Mouse (Mus musculus) frontal cortex, postnatal 14 days (tissue): ENCODE measurements around the gene Rffl.
A peak's percentile ranks its signal among the peaks of the same experiment; 100 is the strongest.
"Not testable (repeated sequence)": the region's sequence is repeated elsewhere in the genome, so short reads cannot be mapped to it uniquely, and the experiment has no call there.

ENCODE experiments used
- DNase-seq, 2 experiments: peaks; one replicate each; pipeline ENCODE4 v3.0.0; 2022; ENCODE audit warnings: low spot score in 2 of 2

Rffl gene

DNA sequence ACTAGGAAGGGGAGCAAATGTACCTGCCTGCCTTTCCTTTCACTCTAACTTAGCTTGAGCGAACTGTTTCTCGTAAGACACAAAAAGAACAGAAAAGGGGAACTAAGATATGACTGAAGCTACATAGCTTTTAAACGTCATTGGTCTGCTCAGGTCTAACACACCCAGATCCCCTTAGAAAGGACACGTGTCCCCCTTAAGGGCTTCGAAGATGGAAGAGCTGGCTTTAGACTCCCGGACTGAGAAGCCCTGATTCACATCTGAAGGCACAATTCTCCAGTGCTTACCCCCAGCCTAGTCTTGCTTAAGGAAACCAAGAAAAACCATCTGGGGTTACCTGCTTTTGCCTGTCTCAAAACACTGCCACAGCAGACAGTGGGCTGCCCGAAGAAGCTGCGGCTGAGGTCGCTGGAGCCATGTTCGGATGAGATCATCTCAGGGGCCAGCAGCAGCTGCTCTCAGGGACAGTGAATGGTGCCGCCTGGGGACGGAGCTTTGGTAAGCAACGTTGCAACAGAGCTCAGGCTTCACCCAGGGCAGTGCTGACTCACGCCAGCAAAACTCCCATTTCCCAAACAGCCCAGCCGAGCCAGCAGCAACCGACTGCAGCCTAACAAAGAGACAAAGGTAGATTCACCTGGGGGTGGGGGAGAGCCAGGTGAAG is 25.5 kb downstream of the Rffl start:
- DNase-seq, result peak; percentile 21 to 25

DNA sequence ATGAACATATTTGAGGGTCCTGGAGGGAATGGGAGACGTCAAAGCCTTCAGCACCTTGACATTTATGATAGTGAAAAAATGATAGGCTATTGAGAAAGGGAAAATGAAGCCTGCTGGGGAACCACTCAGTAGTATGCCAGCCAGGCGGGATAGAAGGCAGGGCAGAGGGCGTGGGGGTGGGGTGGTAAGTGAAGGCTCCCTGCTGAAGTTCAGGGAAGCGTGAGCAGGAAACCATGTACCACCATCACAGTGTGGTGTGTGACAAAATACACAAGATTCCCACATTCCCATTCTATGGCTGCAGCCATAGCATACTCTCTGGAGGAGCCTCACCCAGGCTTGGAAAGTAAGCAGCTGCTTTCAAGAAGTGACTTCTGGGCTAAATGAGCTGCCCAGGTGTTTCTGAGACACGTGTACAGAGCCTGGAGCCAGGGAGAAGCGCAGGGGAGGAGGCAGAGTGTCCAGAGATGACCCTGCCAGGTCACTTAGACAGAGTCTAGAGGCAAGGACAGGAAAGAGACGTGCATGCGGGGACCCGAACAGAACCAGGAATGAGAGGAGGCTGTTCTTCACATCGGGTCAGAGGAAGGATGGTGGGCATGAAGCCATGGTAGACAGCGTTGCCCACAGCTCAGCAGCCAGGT is 26.1 kb downstream of the Rffl start:
- no peak for DNase-seq

DNA sequence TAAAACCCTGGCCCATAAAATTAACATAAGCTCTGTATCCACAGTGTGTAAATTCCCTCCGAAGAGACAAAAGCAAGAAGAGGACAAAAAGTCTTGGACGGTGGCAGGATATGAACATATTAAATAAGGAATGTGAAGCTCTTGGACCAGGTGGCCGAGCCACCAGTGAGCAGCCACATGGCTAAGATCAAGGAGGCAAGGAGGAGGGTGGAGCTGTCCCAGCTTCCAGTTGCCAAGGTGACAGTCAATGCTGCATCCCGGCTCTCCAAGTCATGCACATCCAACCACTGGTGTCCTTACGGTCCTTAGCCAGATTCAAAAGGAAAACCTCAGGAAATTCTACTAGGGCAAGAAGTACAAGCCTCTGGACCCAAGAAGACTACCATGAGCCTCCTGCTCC is 32.5 kb downstream of the Rffl start:
- no peak for DNase-seq

DNA sequence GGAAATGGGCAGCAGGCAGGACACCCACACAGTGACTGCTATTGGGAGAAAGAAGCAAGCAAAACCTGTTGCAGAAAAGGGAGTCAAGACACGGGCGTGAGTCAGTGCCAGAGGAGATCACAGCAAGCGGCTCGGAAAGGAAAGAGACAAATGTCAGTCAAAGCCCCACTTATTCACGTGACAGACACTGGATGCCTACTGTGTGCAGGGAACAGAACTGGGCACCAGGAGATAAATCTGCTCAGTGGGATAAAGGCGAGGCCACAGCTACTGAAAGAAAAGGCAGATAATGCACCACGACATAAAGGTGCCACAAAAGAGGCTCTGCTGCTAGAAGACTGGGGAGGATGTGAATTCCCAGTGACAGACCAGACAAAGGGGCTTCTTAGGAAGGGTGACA is 33.2 kb downstream of the Rffl start:
- no peak for DNase-seq

DNA sequence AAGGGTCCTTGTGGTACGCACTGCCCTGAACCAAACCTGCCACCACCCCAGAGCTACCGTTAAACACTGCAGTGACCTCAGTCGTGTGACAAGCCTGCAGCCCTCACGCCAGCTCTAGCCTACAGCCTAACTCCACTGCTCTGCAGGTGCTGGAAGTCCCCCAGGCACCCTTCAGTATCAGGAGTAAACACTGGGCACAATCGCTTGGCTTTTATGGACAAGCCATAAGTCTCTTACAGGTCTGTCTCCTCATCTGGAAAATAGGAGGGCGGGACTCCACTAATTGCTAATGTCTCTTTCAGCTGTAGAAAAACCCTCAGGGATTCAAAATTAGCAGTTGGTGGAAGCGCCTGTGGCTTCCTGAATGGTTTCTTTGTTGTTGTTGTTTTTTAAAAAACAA is 33.8 kb downstream of the Rffl start:
- DNase-seq, result no peak

DNA sequence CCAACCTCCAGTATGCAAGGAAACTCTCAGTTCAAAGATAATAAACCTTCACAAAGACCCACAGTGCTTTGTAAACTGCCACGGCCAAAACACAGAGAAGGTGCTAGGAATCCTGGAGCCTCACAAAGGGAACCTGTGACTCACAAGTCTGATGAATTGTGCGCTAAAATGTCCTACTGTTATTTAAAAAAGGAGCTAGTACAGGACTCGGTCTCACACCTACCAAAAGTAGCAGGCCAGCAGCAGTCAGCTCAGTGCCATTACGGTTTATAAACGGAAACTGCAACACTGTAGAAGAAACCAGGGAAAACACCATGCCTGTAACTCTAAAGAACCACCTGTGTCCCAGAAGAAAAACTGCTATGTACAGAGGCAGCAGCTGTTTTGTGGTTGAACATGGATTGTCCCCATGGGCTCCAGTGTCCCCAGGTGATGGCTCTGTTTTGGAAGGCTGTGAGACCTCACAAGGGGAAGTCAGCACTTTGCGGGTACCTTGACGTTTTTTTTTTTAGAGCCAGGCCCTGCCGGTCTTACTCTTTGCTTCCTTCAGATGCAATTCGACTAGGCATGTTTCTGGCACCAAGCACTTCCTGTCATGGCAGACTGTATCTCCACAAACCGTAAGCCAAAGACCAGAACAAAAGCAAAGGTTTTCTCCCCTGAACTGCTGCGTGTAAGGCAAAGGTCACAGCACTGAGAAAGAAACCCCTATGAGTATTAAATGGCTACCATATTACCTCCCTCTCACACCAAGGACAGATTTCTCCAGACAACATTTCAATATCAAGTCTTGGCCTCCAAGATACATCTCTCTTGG is 35.2 kb downstream of the Rffl start:
- DNase-seq, result no peak

DNA sequence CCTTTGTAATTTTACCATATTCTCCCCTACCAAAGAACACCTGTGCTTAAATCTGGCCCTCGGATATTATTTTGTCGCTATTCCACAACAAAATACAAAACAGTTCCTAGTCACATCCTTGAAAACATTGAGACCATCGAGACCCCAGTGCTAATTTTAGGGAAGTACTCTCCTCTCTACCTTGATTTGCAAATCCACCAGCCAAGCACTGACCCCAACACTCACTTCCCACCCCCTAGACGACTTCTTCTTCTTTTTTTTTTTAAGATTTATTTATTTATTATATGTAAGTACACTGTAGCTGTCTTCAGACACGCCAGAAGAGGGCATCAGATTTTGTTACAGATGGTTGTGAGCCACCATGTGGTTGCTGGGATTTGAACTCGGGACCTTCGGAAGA is 36.7 kb downstream of the Rffl start:
- not testable (repeated sequence) for DNase-seq

DNA sequence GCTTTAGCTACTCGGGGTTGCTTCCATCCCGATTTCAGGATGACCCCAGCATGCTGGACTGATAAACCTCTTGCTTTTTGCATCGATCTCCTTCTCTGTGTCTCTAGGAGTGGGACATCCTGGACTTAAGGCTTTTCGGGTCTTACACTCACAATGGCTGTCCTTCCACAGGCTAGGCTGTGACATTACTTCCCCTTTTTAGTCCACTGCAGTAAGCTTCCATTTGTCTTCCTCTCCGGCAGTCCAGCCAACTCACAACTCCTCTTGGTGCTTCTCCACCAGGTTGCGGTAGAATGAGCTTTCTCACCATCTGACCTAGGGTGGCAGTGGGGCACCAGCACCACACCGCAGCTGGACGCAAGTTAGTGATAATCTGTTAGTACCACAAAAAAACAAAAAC is 37.1 kb downstream of the Rffl start:
- DNase-seq, result no peak

DNA sequence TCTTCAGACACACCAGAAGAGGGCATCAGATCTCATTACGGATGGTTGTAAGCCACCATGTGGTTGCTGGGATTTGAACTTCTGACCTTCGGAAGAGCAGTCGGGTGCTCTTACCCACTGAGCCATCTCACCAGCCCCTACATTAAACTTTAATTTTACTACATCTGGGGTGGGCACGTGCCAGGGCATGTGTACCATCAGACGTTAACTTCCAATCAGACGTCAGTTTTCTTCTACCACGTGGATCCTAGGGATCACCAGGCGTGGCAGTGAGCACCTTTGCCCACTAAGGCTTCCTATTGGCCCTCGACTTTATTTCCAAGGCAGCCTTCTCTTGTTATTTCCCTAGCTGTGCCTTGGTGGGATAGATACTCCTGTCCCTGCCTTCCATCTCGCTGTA is 38.6 kb downstream of the Rffl start:
- DNase-seq, result not testable (repeated sequence)

DNA sequence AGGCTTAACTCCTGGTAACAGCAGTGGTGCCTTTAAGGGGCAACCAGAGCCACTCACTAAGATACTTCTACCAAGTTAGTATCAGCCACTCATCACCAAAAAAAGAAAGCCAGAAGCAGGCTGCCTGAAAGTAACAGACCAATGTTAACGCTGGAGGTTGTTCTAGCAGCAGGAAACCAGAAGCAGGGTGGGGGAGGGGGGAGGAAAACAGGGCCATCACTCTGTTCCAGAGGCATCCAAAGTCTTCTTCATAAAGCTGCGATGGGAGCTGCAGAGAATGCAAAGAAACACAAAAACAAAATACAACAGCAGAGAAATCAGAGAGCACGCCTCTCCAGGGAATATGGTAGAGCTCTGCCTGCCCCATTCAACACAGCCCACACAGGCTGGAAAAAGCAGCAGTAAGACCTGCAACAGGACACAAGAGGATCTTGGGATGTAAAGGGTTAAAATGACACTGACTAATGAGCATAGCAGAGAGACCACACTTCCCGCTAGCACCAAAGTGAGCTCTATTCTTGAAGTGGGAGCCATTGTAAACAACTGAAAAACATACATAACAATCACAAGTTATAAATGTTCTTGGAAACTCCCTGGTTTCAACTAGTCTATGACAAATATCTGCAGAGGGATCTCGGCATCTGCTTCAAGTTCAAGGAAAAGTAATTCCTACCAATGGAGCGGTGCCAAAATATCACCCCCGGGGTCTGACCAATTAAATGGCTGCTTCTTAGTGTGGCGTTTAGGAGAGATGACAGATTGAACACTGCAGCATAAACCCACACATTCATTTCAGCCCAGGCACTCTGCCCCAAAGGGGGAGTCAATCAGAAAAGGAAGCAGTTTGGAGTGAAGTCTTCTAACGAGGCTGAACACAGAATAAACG is 39.8 kb downstream of the Rffl start:
- DNase-seq, result no peak

DNA sequence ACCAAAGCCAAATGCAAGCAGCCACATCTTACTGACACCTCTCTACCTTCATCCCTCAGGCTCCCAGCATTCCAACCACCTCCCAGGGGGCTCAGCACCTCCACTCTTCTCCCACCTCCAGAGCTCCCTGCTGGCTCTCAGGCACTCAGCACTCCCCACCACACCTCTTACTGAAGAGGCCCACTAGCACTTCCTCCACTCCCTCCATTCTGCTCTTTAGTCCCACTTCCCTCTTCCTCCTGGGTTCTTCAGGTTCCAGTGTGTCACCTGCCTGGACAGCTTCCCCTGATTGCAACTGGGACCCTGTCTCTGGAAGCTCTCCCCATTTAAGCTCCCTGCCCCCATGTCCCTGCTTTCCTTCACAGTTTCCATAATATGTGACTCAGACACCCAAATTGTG is 44.2 kb downstream of the Rffl start:
- no peak for DNase-seq

DNA sequence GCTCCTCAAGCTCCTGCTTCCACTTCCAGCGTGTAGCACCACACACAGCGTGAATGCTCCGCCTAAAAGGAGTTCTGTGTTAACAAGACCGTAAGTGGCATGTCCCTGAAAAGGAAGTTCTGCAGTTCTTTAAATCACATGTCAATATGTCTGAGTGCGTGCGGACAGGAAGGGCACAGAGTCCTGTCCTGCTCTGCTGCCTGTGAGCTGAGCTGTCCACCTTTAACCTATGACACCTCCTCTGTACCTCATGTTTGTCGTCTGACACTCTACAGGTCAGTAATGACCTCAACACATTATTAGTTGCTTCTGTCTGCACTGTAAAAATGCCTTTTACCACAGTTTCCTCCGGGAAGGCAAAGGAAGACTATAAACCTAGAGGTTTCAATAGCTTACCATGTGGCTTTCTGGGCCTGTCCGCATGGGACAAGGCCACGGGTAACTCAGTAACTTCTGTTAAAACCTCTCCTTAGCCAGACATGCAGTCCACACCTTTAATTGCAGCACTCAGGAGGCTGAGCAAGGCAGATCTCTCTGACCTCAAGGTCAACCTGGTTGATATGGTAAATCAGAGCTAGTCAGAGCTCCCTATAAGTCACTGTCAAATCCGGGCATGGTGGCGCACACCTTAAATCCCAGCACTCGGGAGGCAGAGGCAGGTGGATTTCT is 50.1 kb downstream of the Rffl start:
- DNase-seq, result no peak

DNA sequence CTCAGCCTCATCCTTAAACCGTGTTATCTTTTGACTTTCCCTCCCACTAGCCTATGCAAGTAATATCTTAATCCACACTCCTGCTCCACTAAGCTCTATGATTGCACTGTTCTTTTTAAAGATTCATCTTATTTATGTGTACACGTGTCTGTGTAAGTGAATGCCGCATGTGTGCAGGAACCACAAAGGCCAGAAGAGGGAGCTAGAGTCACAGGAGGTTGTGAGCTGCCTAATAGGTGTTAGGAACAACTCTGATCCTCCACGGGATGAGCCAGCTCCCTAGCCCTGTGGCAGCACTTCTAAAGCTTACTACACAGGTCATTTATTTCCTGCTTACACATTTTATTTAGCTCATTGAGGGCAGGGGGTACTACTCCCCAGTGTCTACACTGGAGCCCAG is 51.7 kb downstream of the Rffl start:
- peak in 1 of 2 experiments; percentile 27 for DNase-seq

DNA sequence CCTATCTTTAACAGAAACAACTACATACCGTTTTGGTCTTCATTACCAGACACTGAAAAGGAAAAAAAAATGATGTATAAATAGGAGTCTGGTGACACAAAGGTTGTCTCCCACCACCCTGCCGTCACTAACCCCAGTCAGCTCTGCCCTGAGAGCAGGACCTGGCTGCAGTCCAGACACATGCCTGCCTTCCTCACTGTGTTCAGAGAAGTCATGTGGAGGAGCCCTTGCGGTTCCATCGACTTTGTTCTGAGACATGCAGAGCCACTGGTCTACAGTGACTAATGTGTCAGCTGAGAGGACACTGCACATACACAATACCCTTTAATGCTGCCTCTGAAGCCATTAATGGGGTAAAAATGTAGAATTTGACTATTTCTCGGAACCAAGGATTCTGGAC is 62.5 kb downstream of the Rffl start:
- no peak for DNase-seq

DNA sequence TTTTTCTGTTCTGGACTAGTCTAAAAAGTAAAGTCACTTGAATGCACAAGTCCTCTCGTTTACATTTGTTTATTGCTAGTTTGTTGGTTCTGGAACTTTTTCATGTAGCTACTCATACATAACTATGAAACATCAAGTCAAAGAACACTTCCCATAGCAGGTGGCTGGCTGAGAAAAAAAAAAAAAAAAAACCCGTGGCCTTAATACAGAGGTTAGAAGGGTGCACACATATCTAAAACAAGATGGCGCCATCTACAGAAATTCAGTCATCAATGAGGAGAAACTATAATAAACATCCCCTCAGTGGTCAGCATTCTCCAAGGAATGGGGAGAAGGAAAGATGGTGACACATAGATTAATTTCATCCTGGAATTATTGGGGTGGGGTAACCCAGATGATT is 63.6 kb downstream of the Rffl start:
- DNase-seq, result no peak

DNA sequence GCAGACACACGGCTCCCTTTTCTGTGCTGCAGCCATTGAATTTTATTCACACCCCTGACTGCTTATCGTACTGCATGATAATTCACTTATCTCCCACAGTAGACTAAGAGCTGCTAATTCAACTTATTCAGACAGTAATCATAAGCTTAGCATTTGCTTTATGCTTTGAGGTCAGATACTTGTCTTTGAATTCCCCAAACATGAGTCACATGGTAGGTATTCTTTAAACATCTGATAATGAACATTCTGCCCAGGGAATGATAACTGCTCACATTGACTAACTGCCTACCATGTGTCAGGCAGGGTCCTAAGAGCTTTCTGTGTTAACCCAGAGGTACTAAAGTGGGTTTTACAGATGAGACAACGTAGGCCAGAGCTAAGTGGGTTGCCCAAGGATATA is 64.4 kb downstream of the Rffl start:
- DNase-seq, result no peak

DNA sequence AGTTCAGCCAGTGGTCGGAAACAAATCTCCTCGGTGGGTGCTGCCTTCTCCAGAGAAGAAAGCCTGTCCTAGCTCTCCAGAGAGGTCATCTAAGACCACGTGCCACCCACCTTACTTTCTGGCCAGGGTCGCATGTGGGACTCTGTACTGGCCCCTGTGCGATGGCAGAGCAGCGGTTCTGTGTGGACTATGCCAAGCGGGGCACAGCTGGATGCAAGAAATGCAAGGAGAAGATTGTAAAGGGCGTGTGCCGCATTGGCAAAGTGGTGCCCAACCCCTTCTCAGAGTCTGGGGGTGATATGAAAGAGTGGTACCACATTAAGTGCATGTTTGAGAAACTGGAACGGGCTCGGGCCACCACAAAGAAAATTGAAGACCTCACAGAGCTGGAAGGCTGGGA is 87.6 kb downstream of the Rffl start:
- no peak for DNase-seq

DNA sequence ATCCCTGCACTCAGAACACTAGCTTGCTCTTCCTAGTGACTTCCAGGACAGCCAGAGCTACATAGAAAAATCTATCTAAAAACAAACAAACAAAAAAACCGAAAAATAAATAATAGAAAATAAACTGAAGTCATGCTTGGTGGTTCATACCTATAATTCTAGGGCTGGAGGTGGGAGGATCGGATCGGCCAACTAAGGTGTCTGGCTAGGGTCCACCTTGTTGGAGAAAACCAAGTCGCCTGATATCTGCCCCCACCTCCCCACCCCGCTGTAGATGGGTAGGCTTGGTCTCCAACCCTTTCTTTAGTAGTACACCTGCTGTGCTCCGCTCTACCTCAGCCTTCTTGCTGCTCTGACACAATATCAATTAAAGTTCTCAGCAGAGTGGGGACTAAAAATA is 88.8 kb downstream of the Rffl start:
- DNase-seq, result no peak

DNA sequence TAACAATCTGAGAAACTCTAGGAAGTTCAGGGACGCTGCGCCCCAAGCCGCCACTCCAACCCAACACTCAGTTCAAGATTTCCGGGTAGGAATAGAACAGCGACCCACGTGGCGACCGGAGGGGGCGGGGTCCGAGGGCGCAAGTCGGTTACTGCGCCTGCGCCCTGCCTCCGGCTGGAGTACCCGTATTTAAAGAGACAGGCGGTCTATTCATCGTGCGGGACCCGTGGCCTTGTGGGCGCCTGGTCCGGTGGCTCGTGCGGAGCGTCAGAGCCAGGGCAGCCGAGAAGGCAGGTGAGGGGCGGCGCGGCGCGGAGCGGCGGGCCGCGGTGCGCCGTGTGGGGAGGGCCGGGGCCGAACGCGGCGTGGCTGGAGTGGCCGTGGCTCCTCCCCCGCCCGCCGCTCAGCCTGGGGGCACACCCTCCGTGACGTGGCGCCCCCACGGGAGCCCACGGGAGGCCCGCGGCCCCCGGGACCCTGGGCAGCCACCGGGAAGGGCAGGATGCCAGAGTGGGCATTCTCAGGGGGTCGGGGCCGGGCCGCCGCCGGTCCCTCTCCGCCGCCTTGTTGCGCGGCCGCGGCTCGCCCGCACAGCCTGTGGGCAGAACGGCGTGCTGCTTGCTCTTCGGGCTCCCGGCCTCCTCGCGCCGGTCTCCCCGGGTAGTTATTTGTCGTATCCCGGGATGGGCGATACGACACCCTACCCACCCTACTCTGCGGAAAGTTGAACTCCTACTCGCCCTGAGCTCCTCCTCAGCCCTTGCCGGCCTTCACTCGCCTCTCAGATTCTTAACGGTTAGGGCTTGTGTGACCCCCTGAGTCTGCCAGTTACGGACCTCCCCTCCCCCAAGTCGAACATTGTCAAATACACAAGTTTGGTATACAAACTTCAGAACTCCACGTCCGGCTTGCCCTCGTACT is 89.8 kb downstream of the Rffl start, which contains the start of gene Lig3:
Gene Lig3, plus strand, starts transcription at position 126 of the 921 bp plus-strand sequence.
- peak; percentile 90 to 92 for DNase-seq

DNA sequence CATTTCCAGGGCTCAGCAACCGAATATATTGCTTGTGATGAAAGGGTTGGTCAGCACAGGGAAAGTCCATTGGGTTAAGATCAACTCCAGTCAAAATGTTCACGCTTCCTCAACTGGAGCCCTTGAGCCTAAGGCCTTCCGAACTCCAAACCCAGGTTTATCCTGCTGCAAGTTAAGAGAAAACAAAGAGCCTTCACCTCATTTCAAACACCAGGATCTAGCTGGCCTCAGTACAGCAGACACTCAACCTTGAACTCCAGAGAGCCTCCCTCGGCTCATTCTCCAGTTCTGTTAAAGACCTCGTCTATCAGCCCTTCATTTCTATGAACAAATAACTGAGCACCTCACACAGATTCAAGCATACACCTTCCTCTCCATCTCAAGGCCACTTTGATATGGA is 90.9 kb downstream of the Rffl start:
- no peak for DNase-seq
